Mouse (Mus musculus) adrenal gland, adult 18-20 months (tissue): ENCODE data around the gene Olfr507. TPM values are rescaled to one million over a fixed set of nuclear protein-coding genes. Genes with fewer than 3 reads are reported as not detected.
"Not testable (repeated sequence)": the region's sequence is repeated elsewhere in the genome, so short reads cannot be mapped to it uniquely, and the experiment has no call there.

Experiments used
- DNase-seq, 2 experiments: peaks; one replicate each; pipeline ENCODE4 v3.0.0; 2021 to 2022; ENCODE audit warnings: low spot score in 2 of 2
- long read RNA-seq, 2 experiments: library from polyadenylated mRNA; stranded (forward); transcript quantifications; one replicate each; pipeline ENCODE4 v2.0.0; 2021
- total RNA-seq, 2 experiments: library from RNA; stranded (reverse); gene quantifications; 1 replicate in 1 of 2; 2 replicates in 1 of 2; pipeline ENCODE4 v1.2.3; 2021

The Olfr507 gene
- total RNA-seq = not detected
- long read RNA-seq, experiment 1 = 0 reads
- long read RNA-seq, experiment 2 = 0 reads

- no peak for DNase-seq
These were observed at the start of gene Olfr507 for GRCm38 (mm10) chr7:108621514-108621913. TSS of gene Olfr507 (plus strand) at chr7:108621814.

DNA sequence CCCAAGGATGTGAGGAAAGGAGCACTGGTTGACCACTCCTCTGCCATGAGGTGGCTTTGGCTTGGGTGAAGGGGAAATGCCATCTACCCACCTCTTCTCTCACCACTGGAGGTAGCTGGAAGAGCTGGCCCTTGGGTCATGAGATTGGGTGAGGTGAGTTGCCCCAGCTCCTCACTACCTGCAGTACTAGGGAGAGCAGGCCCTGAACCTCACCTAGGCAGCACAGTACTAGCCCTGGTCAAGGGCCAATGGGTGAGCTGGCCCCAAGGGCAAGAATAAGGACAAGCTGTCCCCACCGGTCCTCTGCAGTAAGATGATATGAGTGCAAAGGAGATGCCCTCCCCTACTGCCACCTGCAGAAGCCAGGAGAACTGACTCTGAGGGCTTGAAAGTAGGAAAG is 31.8 kb upstream of the Olfr507 start:
- no peak for DNase-seq

DNA sequence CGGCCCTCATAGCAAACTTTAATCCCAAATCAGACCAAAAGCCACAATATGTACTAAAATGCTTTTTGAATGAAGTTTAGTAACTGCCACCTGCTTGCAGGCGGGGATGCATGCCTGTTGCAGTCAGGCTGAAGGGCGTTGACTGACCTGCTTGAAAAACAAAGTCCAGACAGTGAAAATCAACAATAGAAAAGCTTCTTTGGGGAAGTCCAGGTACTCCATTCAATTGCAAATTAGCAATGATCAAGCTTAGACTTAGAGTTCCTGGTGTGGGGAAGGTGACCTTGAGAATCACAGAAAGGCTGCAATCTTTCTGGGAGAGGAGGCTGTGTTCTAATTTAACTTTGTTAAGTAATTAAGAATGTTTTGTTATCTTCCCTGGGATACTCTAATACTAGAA is 19.7 kb upstream of the Olfr507 start:
- not testable (repeated sequence) for DNase-seq

- no peak for DNase-seq
These were observed 11.1 kb upstream of the Olfr507 start, which contains the start of gene Olfr506 for GRCm38 (mm10) chr7:108610487-108610886. TSS of gene Olfr506 (plus strand) at chr7:108610787.

DNA sequence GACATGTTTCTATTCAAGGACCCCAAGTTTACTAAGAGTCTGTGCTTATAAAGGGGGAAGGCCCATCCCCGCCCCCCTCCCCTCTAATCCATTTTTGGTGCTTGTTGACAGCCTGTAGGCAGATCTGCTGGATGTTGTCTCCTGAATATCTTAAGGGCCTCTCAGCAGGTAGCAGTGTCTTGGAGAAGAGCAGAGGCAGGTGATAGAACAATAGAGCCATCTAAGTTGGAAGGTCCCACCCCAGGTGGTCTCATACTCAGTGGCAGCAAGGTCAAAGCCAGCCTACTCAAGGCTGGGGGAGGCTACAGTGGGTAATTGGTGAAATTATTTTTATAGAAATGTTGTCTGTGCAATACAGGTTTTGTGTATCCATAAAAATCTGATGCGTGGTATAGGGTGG is 7.5 kb upstream of the Olfr507 start:
- no peak for DNase-seq

DNA sequence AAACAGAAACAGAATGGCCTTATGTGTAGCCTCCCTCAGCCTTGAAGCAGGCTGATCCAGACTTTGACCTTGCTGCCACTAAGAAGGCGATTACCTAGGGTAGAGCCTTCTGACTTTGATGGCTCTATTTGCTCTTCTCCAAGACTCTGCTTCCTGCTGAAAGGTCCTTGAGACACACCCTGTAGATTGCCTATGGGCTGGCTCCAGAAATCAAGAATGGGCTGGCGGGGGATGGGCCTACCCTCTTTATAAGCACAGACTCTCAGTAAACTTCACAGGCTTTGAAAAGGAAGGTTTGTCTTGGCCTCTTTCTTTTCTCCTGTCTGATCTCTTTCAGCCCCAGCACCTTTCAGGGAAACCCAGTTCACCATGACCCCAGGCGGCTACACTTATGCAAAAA is 4.8 kb upstream of the Olfr507 start:
- DNase-seq = not testable (repeated sequence)

DNA sequence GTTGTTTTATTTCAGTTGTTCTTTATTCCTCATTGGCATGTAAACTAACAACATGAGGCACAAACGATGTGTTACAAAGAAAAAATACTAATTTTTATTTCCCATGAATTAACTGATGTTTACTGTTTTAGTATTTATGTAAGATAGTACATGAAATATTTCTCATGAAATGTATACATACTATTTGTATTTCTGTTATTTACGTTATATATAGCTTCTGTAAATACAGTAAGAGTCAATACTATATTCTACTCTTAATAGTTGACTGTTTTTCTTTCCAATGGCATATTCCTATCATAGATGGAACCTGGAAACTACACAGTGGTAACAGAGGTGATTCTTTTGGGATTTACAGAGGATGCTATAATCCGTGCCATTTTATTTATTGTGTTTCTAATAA is 8.1 kb downstream of the Olfr507 start, which contains the start of gene Olfr508:
Gene Olfr508, plus strand, starts transcription at position 301 of the 400 bp plus-strand sequence.
- DNase-seq = no peak

DNA sequence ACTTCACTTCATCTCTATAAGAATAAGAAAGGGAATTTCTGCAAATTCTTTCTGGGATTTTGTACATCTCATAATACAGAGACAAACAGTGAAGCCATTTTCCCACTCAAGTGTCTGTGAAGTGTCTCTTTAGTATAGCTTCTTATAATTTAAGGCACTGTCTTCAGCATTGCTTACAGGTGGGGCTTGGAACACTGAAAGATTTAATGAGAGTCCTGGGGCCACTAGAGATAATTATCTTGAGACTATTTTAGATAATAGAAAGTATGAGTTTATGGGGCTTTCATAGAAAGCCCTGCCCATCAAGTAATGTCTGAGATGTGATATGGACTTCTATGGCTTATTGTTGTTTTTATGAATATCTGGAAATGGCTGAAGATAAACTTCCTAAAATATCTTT is 30.2 kb downstream of the Olfr507 start, which contains the start of gene Olfr509:
Gene Olfr509, minus strand, starts transcription at position 101 of the 400 bp plus-strand sequence.
- DNase-seq = no peak

DNA sequence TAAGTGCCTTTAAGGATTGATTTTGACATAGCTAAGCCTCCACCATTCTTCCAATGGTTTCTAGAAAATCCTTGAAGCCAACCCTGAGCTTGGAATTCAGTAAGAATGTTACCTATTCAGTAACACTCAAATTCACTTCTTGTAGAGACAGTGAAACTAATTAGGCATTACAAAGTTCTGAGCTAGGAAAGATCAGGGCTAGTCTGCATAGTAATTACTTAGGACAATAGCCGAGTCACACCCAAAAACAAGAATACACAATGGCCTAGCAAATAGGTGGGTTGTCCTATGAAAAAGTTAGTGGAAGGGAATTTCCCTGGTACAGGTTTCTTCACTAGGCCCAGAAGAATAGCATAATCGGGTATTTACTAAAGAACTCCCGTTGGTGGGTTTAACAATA is 40.8 kb downstream of the Olfr507 start:
- no peak for DNase-seq

DNA sequence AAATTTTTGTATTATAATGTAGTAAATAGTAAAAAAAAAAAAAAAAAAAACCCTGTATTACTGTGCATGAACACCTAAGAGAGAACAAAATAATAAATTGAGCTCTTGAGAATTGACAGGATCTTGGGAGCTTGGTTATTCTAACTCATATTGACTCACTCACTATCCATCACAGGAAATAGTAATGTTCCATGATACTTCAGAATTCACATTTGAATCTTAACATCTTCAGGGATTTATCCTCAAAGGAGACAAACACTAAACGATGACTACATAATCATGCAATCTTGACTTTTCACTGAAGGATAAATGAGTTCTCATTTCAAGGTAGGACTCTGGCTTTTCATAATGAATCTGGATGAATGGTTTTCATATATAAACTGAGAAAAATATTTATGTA is 44.5 kb downstream of the Olfr507 start, which contains the start of gene Olfr510:
Gene Olfr510, plus strand, starts transcription at position 301 of the 400 bp plus-strand sequence.
- DNase-seq = no peak

GRCm38 (mm10) chr7:108671058-108671457 is 49.4 kb downstream of the Olfr507 start:
- DNase-seq = no peak

Other genes starting within 250 kb of the Olfr507 start
- not detected for gene Olfr495, start 228.6 kb upstream of the Olfr507 start, total RNA-seq
- not detected for gene Olfr497, start 201.4 kb upstream of the Olfr507 start, total RNA-seq
- gene Olfr498, start 156.5 kb upstream of the Olfr507 start, total RNA-seq = not detected
- not detected for gene Olfr502, start 96.7 kb upstream of the Olfr507 start, total RNA-seq
- not detected for gene Olfr503, start 77.3 kb upstream of the Olfr507 start, total RNA-seq
- not detected for gene Olfr504, start 56.0 kb upstream of the Olfr507 start, total RNA-seq
- not detected for gene Olfr506, start 11.0 kb upstream of the Olfr507 start, total RNA-seq
- gene Olfr508, start 8.2 kb downstream of the Olfr507 start, total RNA-seq = not detected
- gene Olfr509, start 30.1 kb downstream of the Olfr507 start, total RNA-seq = not detected
- gene Olfr510, start 44.6 kb downstream of the Olfr507 start, total RNA-seq = not detected
- not detected for gene Olfr512, start 91.5 kb downstream of the Olfr507 start, total RNA-seq
- gene Olfr513, start 129.2 kb downstream of the Olfr507 start, total RNA-seq = not detected
- gene Olfr514, start 204.2 kb downstream of the Olfr507 start, total RNA-seq = not detected
- gene Olfr516, start 228.7 kb downstream of the Olfr507 start, total RNA-seq = not detected